Mouse (Mus musculus): ENCODE measurements around the gene Txlna. TPM values are rescaled to one million over a fixed set of nuclear protein-coding genes. Genes with fewer than 3 reads are reported as not detected.

Gene Txlna
- total and polyA plus RNA-seq, 2 experiments from 2014 or later = 29.3 to 31.6 TPM

DNA sequence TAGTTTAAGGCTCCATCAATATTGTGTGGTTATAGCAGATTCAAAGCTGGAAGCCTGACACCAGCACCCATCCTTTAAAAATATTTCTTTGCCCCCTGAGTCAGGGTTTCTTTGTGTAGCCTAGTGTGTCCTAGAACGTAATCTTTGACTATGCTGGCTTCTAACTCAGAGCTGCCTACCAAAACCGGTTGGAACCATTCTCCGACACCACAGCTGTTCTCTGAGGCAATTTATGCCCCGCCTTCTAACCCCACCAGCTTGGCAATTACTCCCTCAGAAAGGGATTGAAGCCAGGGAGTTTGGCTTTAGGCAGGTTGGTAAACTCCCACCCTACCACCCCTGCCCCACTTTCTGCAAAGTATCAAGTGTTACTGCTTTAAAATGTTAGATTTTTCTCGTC lies 891 bp upstream of the Txlna start:
- ATAC-seq (no peak), DNase-seq (ENCODE audit: low spot score) (peak; percentile 23)
- no peaks in the 10 kb centered on the region for H3K27me3 ChIP-seq (ENCODE audit: insufficient read depth, low read length)
- peaks cover 15% of the 10 kb centered on the region for H3K4me1 ChIP-seq (ENCODE audit: insufficient read depth, low read length)
- no peak overlapping the region for H3K4me3 ChIP-seq (ENCODE audit: low read length)
- H3K4me2 ChIP-seq (ENCODE audit: low read depth, low read length) = peak overlapping the region; percentile 72; the same call in 1 of the 2 replicates
- H3K36me3 ChIP-seq (ENCODE audit: insufficient read depth, low read length) = peaks cover 30% of the 10 kb centered on the region
- no peak overlapping the region for H3K27ac ChIP-seq
- WGBS = 44% methylated on average over 5 of the region's 5 CpGs
- no peaks in the 10 kb centered on the region for H3K9me3 ChIP-seq (ENCODE audit: low read length)
- TF ChIP-seq CTCF (IDR thresholded peaks at IDR 0.05; ENCODE audit: low read depth) = no peak
- no peak overlapping the region for H3K9ac ChIP-seq (replicated peaks; ENCODE audit: low read length)

DNA sequence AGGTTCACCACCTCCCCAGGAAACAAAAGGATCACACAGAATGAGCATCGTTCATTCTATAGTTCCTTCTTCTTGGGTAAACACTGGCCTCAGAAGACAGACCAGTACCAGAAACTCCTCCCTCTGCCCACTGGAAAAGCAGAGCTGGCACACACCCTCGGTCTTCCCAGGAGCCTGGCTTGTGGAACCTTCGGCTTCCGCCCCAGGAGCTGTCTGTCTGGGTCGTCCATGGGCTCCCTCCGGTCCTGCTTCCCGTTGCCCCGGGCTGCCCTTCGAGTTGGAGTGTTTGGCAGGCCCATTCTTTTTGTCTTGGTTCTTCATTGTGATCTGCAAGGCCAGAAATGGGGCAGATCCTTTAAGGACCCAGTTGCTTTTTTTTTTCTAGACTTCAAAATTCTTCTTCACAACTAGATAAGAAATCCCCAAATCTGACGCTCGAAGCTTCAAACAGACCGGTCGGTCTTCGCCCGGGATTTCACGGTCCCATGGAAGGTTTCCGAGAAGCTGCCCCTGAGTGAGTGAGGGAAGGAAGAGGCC lies 696 bp downstream of the Txlna start:
- Histone ChIP-seq H3K4me1 (ENCODE audit: insufficient read depth, low read length) (peaks cover 15% of the 10 kb centered on the region), H3K36me3 (ENCODE audit: insufficient read depth, low read length) (peaks cover 32% of the 10 kb centered on the region), H3K4me2 (ENCODE audit: low read depth, low read length) (peak overlapping the region; percentile 72), H3K4me3 (ENCODE audit: low read length) (peak overlapping the region; percentile 64), H3K9me3 (ENCODE audit: low read length) (no peaks in the 10 kb centered on the region), H3K27me3 (ENCODE audit: insufficient read depth, low read length) (no peaks in the 10 kb centered on the region), H3K27ac (peak overlapping the region; percentile 91), H3K9ac (replicated peaks; ENCODE audit: low read length) (peak overlapping the region; percentile 76)
- TF ChIP-seq CTCF (IDR thresholded peaks at IDR 0.05; ENCODE audit: low read depth) = no peak
- ATAC-seq = no peak; the same call in 1 of the 2 replicates
- WGBS = 3% methylated on average over 17 of the region's 17 CpGs
- DNase-seq (ENCODE audit: low spot score) = peak; percentile 41

DNA sequence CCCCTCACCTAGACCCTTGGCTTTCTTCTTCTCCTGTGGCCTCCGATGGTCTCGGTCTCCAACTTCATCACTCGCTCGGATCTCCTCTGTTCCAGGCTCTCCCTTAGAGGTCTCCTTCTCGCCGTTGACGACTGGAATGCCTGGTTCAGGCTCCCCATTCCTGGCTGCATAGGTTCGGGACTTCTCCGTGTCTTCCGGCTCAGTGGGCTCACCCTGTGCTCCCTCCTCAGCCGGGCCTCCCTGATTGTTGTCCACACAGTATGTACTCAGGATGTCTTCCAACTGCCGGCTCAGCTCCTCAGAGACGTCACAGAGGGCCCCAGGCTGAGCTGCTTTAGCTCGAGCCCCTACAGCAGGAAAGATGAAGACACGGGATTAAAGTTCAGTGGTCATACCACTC lies 1.6 kb downstream of the Txlna start:
- ATAC-seq (no peak), DNase-seq (ENCODE audit: low spot score) (no peak)
- H3K4me1 ChIP-seq (ENCODE audit: insufficient read depth, low read length) = peaks cover 15% of the 10 kb centered on the region
- H3K36me3 ChIP-seq (ENCODE audit: insufficient read depth, low read length) = peaks cover 35% of the 10 kb centered on the region
- peak overlapping the region; percentile 72 for H3K4me2 ChIP-seq (ENCODE audit: low read depth, low read length)
- TF ChIP-seq CTCF (IDR thresholded peaks at IDR 0.05; ENCODE audit: low read depth) = no peak
- H3K27ac ChIP-seq = no peak overlapping the region
- H3K27me3 ChIP-seq (ENCODE audit: insufficient read depth, low read length) = no peaks in the 10 kb centered on the region
- WGBS = 72% methylated on average over 15 of the region's 15 CpGs
- 0 out of 2 replicates have a peak overlapping the region, but pooled peaks have one; percentile 76 for H3K9ac ChIP-seq (replicated peaks; ENCODE audit: low read length)
- H3K9me3 ChIP-seq (ENCODE audit: low read length) = no peaks in the 10 kb centered on the region
- H3K4me3 ChIP-seq (ENCODE audit: low read length) = peak overlapping the region; percentile 64; the same call in 1 of the 2 replicates

DNA sequence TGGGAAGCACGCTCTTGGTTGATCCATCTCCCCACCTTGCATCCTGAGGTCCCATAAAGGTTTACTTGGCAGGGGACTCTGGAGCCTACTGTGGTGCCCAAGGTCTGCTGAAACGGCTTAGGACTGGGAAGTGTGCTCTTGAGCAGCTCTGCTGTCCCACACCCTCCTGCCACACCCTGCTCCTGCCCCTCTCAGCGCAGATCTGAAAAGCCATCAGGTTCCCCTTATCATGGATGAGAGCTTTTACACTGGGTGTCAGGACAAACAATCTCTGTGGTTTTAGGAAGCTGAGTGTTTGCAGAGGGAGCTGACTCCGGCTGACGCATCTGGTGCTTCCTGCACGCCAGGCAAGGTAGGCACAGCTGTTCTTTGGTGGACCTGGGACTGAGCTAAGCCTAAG lies 7.0 kb downstream of the Txlna start:
- Histone ChIP-seq H3K27ac (no peak overlapping the region), H3K36me3 (ENCODE audit: insufficient read depth, low read length) (peaks cover 82% of the 10 kb centered on the region), H3K27me3 (ENCODE audit: insufficient read depth, low read length) (no peaks in the 10 kb centered on the region), H3K9me3 (ENCODE audit: low read length) (no peaks in the 10 kb centered on the region), H3K4me1 (ENCODE audit: insufficient read depth, low read length) (0 out of 2 replicates have a peak, but pooled peaks cover 5% of the 10 kb centered on the region), H3K9ac (replicated peaks; ENCODE audit: low read length) (no peak overlapping the region), H3K4me2 (ENCODE audit: low read depth, low read length) (no peak overlapping the region), H3K4me3 (ENCODE audit: low read length) (no peak overlapping the region)
- TF ChIP-seq CTCF (IDR thresholded peaks at IDR 0.05; ENCODE audit: low read depth) = no peak
- DNase-seq (ENCODE audit: low spot score) = no peak
- ATAC-seq = no peak
- WGBS = 94% methylated on average over 6 of the region's 6 CpGs

DNA sequence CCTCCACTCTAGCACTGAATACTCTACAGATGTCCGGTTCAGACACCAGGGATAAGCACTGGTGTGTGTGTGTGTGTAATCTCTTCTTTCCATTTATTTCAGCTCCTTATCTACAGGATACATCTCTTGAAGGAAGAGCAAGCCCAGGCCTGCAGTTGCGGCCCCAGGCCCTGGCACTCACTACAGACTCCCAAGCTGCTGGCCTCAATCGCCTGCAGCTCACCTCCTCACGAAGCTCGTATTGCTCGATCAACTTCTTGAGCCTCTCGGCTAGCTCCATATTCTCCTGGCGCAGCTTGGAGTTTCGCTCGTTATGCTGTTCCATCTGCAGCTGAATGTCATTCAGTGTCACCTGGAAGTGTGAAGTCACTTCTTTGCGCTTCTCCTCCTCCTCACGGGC lies 9.0 kb downstream of the Txlna start:
- no peak for DNase-seq (ENCODE audit: low spot score)
- peaks cover 94% of the 10 kb centered on the region for H3K36me3 ChIP-seq (ENCODE audit: insufficient read depth, low read length)
- no peaks in the 10 kb centered on the region for H3K9me3 ChIP-seq (ENCODE audit: low read length)
- 90% methylated on average over 12 of the region's 12 CpGs for WGBS
- H3K4me2 ChIP-seq (ENCODE audit: low read depth, low read length) = no peak overlapping the region
- no peaks in the 10 kb centered on the region for H3K4me1 ChIP-seq (ENCODE audit: insufficient read depth, low read length)
- H3K4me3 ChIP-seq (ENCODE audit: low read length) = no peak overlapping the region
- no peak overlapping the region for H3K27ac ChIP-seq
- H3K9ac ChIP-seq (replicated peaks; ENCODE audit: low read length) = no peak overlapping the region
- TF ChIP-seq CTCF (IDR thresholded peaks at IDR 0.05; ENCODE audit: low read depth) = no peak
- no peak for ATAC-seq
- no peaks in the 10 kb centered on the region for H3K27me3 ChIP-seq (ENCODE audit: insufficient read depth, low read length)

DNA sequence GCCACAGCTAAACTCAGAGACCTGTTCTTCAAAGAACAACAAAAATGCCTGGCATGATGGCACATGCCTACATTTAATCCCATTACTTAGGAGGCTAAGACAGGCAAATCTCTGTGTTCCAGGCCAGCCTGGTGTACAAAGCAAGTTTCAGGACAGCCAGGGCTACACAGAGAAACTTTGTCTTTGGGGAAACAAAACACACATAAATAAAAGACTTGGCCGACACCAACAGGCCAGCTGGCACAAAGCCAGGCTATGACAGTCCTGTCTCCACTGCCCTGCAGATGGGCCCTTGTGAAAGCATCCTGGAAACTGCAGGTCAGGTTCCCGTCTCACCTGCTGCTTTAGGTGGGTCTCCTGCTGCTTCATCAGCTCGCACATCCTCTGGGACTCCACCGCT lies 9.9 kb downstream of the Txlna start:
- peaks cover 92% of the 10 kb centered on the region for H3K36me3 ChIP-seq (ENCODE audit: insufficient read depth, low read length)

DNA sequence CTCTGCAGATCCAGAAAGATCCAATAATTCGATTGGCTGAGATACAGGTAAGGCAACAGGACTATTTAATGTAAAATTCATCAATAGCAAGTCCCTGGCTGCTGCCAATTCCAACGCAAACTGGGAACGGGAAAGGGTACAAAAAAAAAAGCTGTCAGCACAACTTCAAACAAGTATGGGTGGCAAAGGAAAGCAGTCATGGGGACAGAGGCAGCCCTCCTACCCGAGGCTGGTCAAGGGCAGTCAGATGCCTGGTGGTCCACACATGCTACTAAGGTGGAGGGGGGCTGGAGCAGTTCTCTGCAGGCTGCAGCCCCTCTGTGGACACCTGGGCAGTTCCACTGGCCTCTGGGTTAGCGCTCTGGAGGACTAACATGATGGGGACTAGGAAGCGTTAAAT lies 14.8 kb downstream of the Txlna start:
- no peak for TF ChIP-seq CTCF (IDR thresholded peaks at IDR 0.05; ENCODE audit: low read depth)
- Histone ChIP-seq H3K36me3 (ENCODE audit: insufficient read depth, low read length) (peaks cover 45% of the 10 kb centered on the region), H3K9ac (replicated peaks; ENCODE audit: low read length) (no peak overlapping the region), H3K4me3 (ENCODE audit: low read length) (no peak overlapping the region), H3K4me1 (ENCODE audit: insufficient read depth, low read length) (peaks cover 34% of the 10 kb centered on the region), H3K4me2 (ENCODE audit: low read depth, low read length) (no peak overlapping the region), H3K27me3 (ENCODE audit: insufficient read depth, low read length) (no peaks in the 10 kb centered on the region), H3K27ac (peak overlapping the region; percentile 98; the same call in 1 of the 2 replicates), H3K9me3 (ENCODE audit: low read length) (no peaks in the 10 kb centered on the region)
- ATAC-seq (no peak), DNase-seq (ENCODE audit: low spot score) (no peak)
- WGBS = 71% methylated on average over 6 of the region's 6 CpGs

More for the DNA sequence above, 9.9 kb downstream of the Txlna start:
- Histone ChIP-seq H3K9me3 (ENCODE audit: low read length) (no peaks in the 10 kb centered on the region), H3K4me3 (ENCODE audit: low read length) (no peak overlapping the region), H3K9ac (replicated peaks; ENCODE audit: low read length) (no peak overlapping the region), H3K4me2 (ENCODE audit: low read depth, low read length) (no peak overlapping the region), H3K27me3 (ENCODE audit: insufficient read depth, low read length) (no peaks in the 10 kb centered on the region), H3K27ac (no peak overlapping the region), H3K4me1 (ENCODE audit: insufficient read depth, low read length) (no peaks in the 10 kb centered on the region)
- no peak for TF ChIP-seq CTCF (IDR thresholded peaks at IDR 0.05; ENCODE audit: low read depth)
- DNase-seq (ENCODE audit: low spot score) (peak; percentile 29), ATAC-seq (no peak)
- WGBS = 38% methylated on average over 4 of the region's 4 CpGs
